Mouse (Mus musculus): ENCODE measurements at regions not wholly inside any gene's neighbourhood (a gene's known extent, or its start where the extent isn't known, plus 50 kb on each side); places are given as distances from the start of the nearest gene placed in this dataset.

GRCm38 (mm10) chr4:48725660-48726348 lies 62.5 kb downstream of the Cavin4 start:
- dilution Hi-C loops (cut with MboI; ENCODE audit: extremely low pct_ligation_motif_present, extremely low pct_unique_long_range_greater_than_20kb, low sequenced_read_pairs), result no loop called here
- H3K79me2 ChIP-seq (replicated peaks; ENCODE audit: control insufficient read depth, extremely low read depth, insufficient read depth, poor library complexity, severe bottlenecking), result no peaks in the 10 kb centered on the region
- peak; percentile 3 for DNase-seq (ENCODE audit: extremely low read depth)
- no peaks in the 10 kb centered on the region for H3K27me3 ChIP-seq (replicated peaks)
- no peaks in the 10 kb centered on the region for H3K36me3 ChIP-seq (replicated peaks in 1 of 2; ENCODE audit: control insufficient read depth in 1 of 2, insufficient read depth in 1 of 2, low read length in 1 of 2)
- no peak overlapping the region for H3K4me3 ChIP-seq (replicated peaks in 1 of 3; ENCODE audit: low read depth in 2 of 3, low read length in 2 of 3, poor library complexity in 1 of 3)
- in situ Hi-C loops (cut with MboI; ENCODE audit: low pct_ligation_motif_present, low pct_unique_long_range_greater_than_20kb, low sequenced_read_pairs), result no loop called here
- TF ChIP-seq MAX (IDR thresholded peaks at IDR 0.05; ENCODE audit: low read length) (no peak), UBTF (IDR thresholded peaks at IDR 0.05; ENCODE audit: low read depth, low read length) (no peak), MYC (IDR thresholded peaks at IDR 0.05; ENCODE audit: low read depth, low read length) (no peak)
- H3K9me3 ChIP-seq (replicated peaks; ENCODE audit: low read length), result no peaks in the 10 kb centered on the region
- H3K4me2 ChIP-seq (ENCODE audit: insufficient read depth, low read depth, poor library complexity, severe bottlenecking), result no peak overlapping the region
- H3K9ac ChIP-seq (ENCODE audit: insufficient read depth, low read depth), result no peak overlapping the region
- no peak overlapping the region for H3K27ac ChIP-seq (ENCODE audit: insufficient read depth, low read depth)
- no peaks in the 10 kb centered on the region; a peak in 1 of 4 replicates for H3K4me1 ChIP-seq (ENCODE audit: control insufficient read depth in 1 of 2, insufficient read depth in 2 of 2)

- no peaks in the 10 kb centered on the region for H3K79me2 ChIP-seq (replicated peaks; ENCODE audit: control insufficient read depth, extremely low read depth, insufficient read depth, poor library complexity, severe bottlenecking)
- no peak overlapping the region for H3K4me3 ChIP-seq (replicated peaks in 1 of 3; ENCODE audit: low read depth in 2 of 3, low read length in 2 of 3, poor library complexity in 1 of 3)
- no peak overlapping the region for H3K27ac ChIP-seq (ENCODE audit: insufficient read depth, low read depth)
- no peaks in the 10 kb centered on the region for H3K27me3 ChIP-seq (replicated peaks)
- no peaks in the 10 kb centered on the region for H3K9me3 ChIP-seq (replicated peaks; ENCODE audit: low read length)
- no peak overlapping the region for H3K4me2 ChIP-seq (ENCODE audit: insufficient read depth, low read depth, poor library complexity, severe bottlenecking)
- dilution Hi-C loops (cut with MboI; ENCODE audit: extremely low pct_ligation_motif_present, extremely low pct_unique_long_range_greater_than_20kb, low sequenced_read_pairs), result no loop called here
- no peaks in the 10 kb centered on the region for H3K36me3 ChIP-seq (replicated peaks in 1 of 2; ENCODE audit: control insufficient read depth in 1 of 2, insufficient read depth in 1 of 2, low read length in 1 of 2)
- H3K4me1 ChIP-seq (ENCODE audit: control insufficient read depth in 1 of 2, insufficient read depth in 2 of 2), result no peaks in the 10 kb centered on the region; a peak in 1 of 4 replicates
- no peak for DNase-seq (ENCODE audit: extremely low read depth)
- H3K9ac ChIP-seq (ENCODE audit: insufficient read depth, low read depth), result no peak overlapping the region
- no peak for TF ChIP-seq MYC (IDR thresholded peaks at IDR 0.05; ENCODE audit: low read depth, low read length)
- no peak for TF ChIP-seq NELFE (IDR thresholded peaks at IDR 0.05; ENCODE audit: low read depth, low read length)
- TF ChIP-seq JUN (IDR thresholded peaks at IDR 0.05; ENCODE audit: insufficient read depth, low read depth, low read length), result no peak
- no peak for TF ChIP-seq RCOR1 (conservative IDR thresholded peaks at IDR 0.05; ENCODE audit: low read depth, low read length)
- TF ChIP-seq USF1 (IDR thresholded peaks at IDR 0.05; ENCODE audit: low read depth, low read length), result no peak
- TF ChIP-seq NRF1 (IDR thresholded peaks at IDR 0.05; ENCODE audit: low read depth, low read length), result no peak
- no peak for TF ChIP-seq POLR2AphosphoS2 (IDR thresholded peaks at IDR 0.05; ENCODE audit: low read depth, low read length)
- TF ChIP-seq POLR2A (IDR thresholded peaks at IDR 0.05; ENCODE audit: low read depth, low read length), result no peak
- TF ChIP-seq ZKSCAN1 (IDR thresholded peaks at IDR 0.05; ENCODE audit: borderline replicate concordance, low read depth, low read length), result no peak
- no peak for TF ChIP-seq SMC3 (IDR thresholded peaks at IDR 0.05; ENCODE audit: low read depth, low read length)
- no peak for TF ChIP-seq RAD21 (IDR thresholded peaks at IDR 0.05; ENCODE audit: low read depth, low read length)
- no peak for TF ChIP-seq EP300 (IDR thresholded peaks at IDR 0.05; ENCODE audit: low read length)
- in situ Hi-C loops (cut with MboI; ENCODE audit: low pct_ligation_motif_present, low pct_unique_long_range_greater_than_20kb, low sequenced_read_pairs), result no loop called here
Measured at GRCm38 (mm10) chr4:48726349-48726835, 63.1 kb downstream of the Cavin4 start.
